Mouse (Mus musculus): ENCODE measurements around the gene Shisa9. TPM values are rescaled to one million over a fixed set of nuclear protein-coding genes. Genes with fewer than 3 reads are reported as not detected.

Gene Shisa9
- polyA plus RNA-seq, 1 experiment from 2014 or later, result 0.22 TPM

GRCm38 (mm10) chr16:12005177-12005576 is 21.3 kb downstream of the Shisa9 start:
- H3K4me1 ChIP-seq (replicated peaks; ENCODE audit: control insufficient read depth, insufficient read depth), result no peaks in the 10 kb centered on the region
- 64% methylated on average over 2 of the region's 2 CpGs for WGBS
- DNase-seq (ENCODE audit: low spot score) (no peak), ATAC-seq (ENCODE audit: low FRiP score, low TSS enrichment) (no peak)
- no peaks in the 10 kb centered on the region for H3K36me3 ChIP-seq (ENCODE audit: control insufficient read depth, insufficient read depth, low read length)
- no peak for TF ChIP-seq EP300 (optimal IDR thresholded peaks at IDR 0.05)
- TF ChIP-seq CTCF (IDR thresholded peaks at IDR 0.05; ENCODE audit: low read depth), result no peak
- no peaks in the 10 kb centered on the region for H3K9me3 ChIP-seq (ENCODE audit: control insufficient read depth, low read length)
- H3K27me3 ChIP-seq (ENCODE audit: control insufficient read depth, insufficient read depth, low read length), result no peaks in the 10 kb centered on the region
- no peak overlapping the region for H3K4me2 ChIP-seq (replicated peaks; ENCODE audit: low read depth)
- H3K27ac ChIP-seq (replicated peaks), result no peak overlapping the region
- H3K4me3 ChIP-seq (ENCODE audit: low read depth, low read length), result no peak overlapping the region
- H3K9ac ChIP-seq (ENCODE audit: low read length), result no peak overlapping the region

- Histone ChIP-seq H3K36me3 (ENCODE audit: control insufficient read depth, insufficient read depth, low read length) (no peaks in the 10 kb centered on the region), H3K4me3 (ENCODE audit: low read depth, low read length) (no peak overlapping the region), H3K9me3 (ENCODE audit: control insufficient read depth, low read length) (no peaks in the 10 kb centered on the region), H3K4me1 (replicated peaks; ENCODE audit: control insufficient read depth, insufficient read depth) (no peaks in the 10 kb centered on the region), H3K4me2 (replicated peaks; ENCODE audit: low read depth) (no peak overlapping the region), H3K27me3 (ENCODE audit: control insufficient read depth, insufficient read depth, low read length) (no peaks in the 10 kb centered on the region), H3K9ac (ENCODE audit: low read length) (no peak overlapping the region), H3K27ac (replicated peaks) (no peak overlapping the region)
- TF ChIP-seq CTCF (IDR thresholded peaks at IDR 0.05; ENCODE audit: low read depth) (no peak), EP300 (optimal IDR thresholded peaks at IDR 0.05) (no peak)
- no peak for DNase-seq (ENCODE audit: low spot score)
- ATAC-seq (ENCODE audit: low FRiP score, low TSS enrichment), result no peak
- 78% methylated on average over 3 of the region's 3 CpGs for WGBS
Measured at GRCm38 (mm10) chr16:12010136-12010535, 26.2 kb downstream of the Shisa9 start.

GRCm38 (mm10) chr16:12012747-12013146 is 28.8 kb downstream of the Shisa9 start:
- H3K27me3 ChIP-seq (ENCODE audit: control insufficient read depth, insufficient read depth, low read length), result no peaks in the 10 kb centered on the region

GRCm38 (mm10) chr16:12014523-12014922 is 30.6 kb downstream of the Shisa9 start:
- 66% methylated on average over 4 of the region's 4 CpGs for WGBS
- no peak overlapping the region for H3K4me2 ChIP-seq (replicated peaks; ENCODE audit: low read depth)
- H3K27me3 ChIP-seq (ENCODE audit: control insufficient read depth, insufficient read depth, low read length), result no peaks in the 10 kb centered on the region
- H3K4me3 ChIP-seq (ENCODE audit: low read depth, low read length), result no peak overlapping the region
- TF ChIP-seq CTCF (IDR thresholded peaks at IDR 0.05; ENCODE audit: low read depth), result no peak
- no peak for TF ChIP-seq EP300 (optimal IDR thresholded peaks at IDR 0.05)
- DNase-seq (ENCODE audit: low spot score) (no peak), ATAC-seq (ENCODE audit: low FRiP score, low TSS enrichment) (no peak)
- no peak overlapping the region for H3K9ac ChIP-seq (ENCODE audit: low read length)
- no peaks in the 10 kb centered on the region for H3K4me1 ChIP-seq (replicated peaks; ENCODE audit: control insufficient read depth, insufficient read depth)
- H3K27ac ChIP-seq (replicated peaks), result no peak overlapping the region
- no peaks in the 10 kb centered on the region for H3K36me3 ChIP-seq (ENCODE audit: control insufficient read depth, insufficient read depth, low read length)
- no peaks in the 10 kb centered on the region for H3K9me3 ChIP-seq (ENCODE audit: control insufficient read depth, low read length)

More at GRCm38 (mm10) chr16:12012747-12013146, 28.8 kb downstream of the Shisa9 start:
- Histone ChIP-seq H3K27ac (replicated peaks) (no peak overlapping the region), H3K9me3 (ENCODE audit: control insufficient read depth, low read length) (no peaks in the 10 kb centered on the region), H3K4me1 (replicated peaks; ENCODE audit: control insufficient read depth, insufficient read depth) (no peaks in the 10 kb centered on the region), H3K4me3 (ENCODE audit: low read depth, low read length) (no peak overlapping the region), H3K4me2 (replicated peaks; ENCODE audit: low read depth) (no peak overlapping the region), H3K9ac (ENCODE audit: low read length) (no peak overlapping the region), H3K36me3 (ENCODE audit: control insufficient read depth, insufficient read depth, low read length) (no peaks in the 10 kb centered on the region)
- 59% methylated on average over 2 of the region's 2 CpGs for WGBS
- no peak for TF ChIP-seq EP300 (optimal IDR thresholded peaks at IDR 0.05)
- TF ChIP-seq CTCF (IDR thresholded peaks at IDR 0.05; ENCODE audit: low read depth), result no peak
- ATAC-seq (ENCODE audit: low FRiP score, low TSS enrichment) (no peak), DNase-seq (ENCODE audit: low spot score) (no peak)

GRCm38 (mm10) chr16:12017921-12018618 is 34.2 kb downstream of the Shisa9 start:
- Histone ChIP-seq H3K27me3 (ENCODE audit: control insufficient read depth, insufficient read depth, low read length) (no peaks in the 10 kb centered on the region), H3K9me3 (ENCODE audit: control insufficient read depth, low read length) (no peaks in the 10 kb centered on the region), H3K9ac (ENCODE audit: low read length) (no peak overlapping the region), H3K4me3 (ENCODE audit: low read depth, low read length) (no peak overlapping the region), H3K4me2 (replicated peaks; ENCODE audit: low read depth) (no peak overlapping the region), H3K4me1 (replicated peaks; ENCODE audit: control insufficient read depth, insufficient read depth) (no peaks in the 10 kb centered on the region), H3K27ac (replicated peaks) (no peak overlapping the region), H3K36me3 (ENCODE audit: control insufficient read depth, insufficient read depth, low read length) (no peaks in the 10 kb centered on the region)
- no peak for TF ChIP-seq EP300 (optimal IDR thresholded peaks at IDR 0.05)
- TF ChIP-seq CTCF (IDR thresholded peaks at IDR 0.05; ENCODE audit: low read depth), result no peak
- DNase-seq (ENCODE audit: low spot score), result no peak
- ATAC-seq (ENCODE audit: low FRiP score, low TSS enrichment), result no peak
- 74% methylated on average over 4 of the region's 4 CpGs for WGBS

- Histone ChIP-seq H3K4me1 (replicated peaks; ENCODE audit: control insufficient read depth, insufficient read depth) (no peaks in the 10 kb centered on the region), H3K4me2 (replicated peaks; ENCODE audit: low read depth) (no peak overlapping the region), H3K36me3 (ENCODE audit: control insufficient read depth, insufficient read depth, low read length) (no peaks in the 10 kb centered on the region), H3K27me3 (ENCODE audit: control insufficient read depth, insufficient read depth, low read length) (no peaks in the 10 kb centered on the region), H3K4me3 (ENCODE audit: low read depth, low read length) (no peak overlapping the region), H3K27ac (replicated peaks) (no peak overlapping the region), H3K9me3 (ENCODE audit: control insufficient read depth, low read length) (no peaks in the 10 kb centered on the region), H3K9ac (ENCODE audit: low read length) (no peak overlapping the region)
- no peak for ATAC-seq (ENCODE audit: low FRiP score, low TSS enrichment)
- no peak for TF ChIP-seq EP300 (optimal IDR thresholded peaks at IDR 0.05)
- no peak for TF ChIP-seq CTCF (IDR thresholded peaks at IDR 0.05; ENCODE audit: low read depth)
- 73% methylated on average over 1 of the region's 1 CpGs for WGBS
- no peak for DNase-seq (ENCODE audit: low spot score)
Measured at GRCm38 (mm10) chr16:12020103-12020755, 36.3 kb downstream of the Shisa9 start.

Data from stomach, postnatal 0 days (tissue).